Mouse (Mus musculus) forebrain, embryonic 12.5 days (tissue): ENCODE measurements around the gene Atp2c2. TPM values are rescaled to one million over a fixed set of nuclear protein-coding genes. Genes with fewer than 3 reads are reported as not detected.

ENCODE experiments used
- ATAC-seq: fragments of 200-750 bp; cut with Nextera tagmentation; 2 replicates; pipeline ENCODE4 v1.8.0; 2017; ENCODE audit warnings: moderate TSS enrichment; ENCODE audit not compliant: low FRiP score
- H3K27ac ChIP-seq: fragments of 300-500 bp; sonication (generic); 2 replicates; pipeline ENCODE4 v1.5.1; 2016; ENCODE audit warnings: mild to moderate bottlenecking
- H3K27me3 ChIP-seq: fragments of 300-500 bp; sonication (generic); 2 replicates; pipeline ENCODE4 v1.6.1; 2016; ENCODE audit warnings: mild to moderate bottlenecking
- H3K36me3 ChIP-seq: fragments of 300-500 bp; sonication (generic); replicated peaks from 2 replicates; pipeline ENCODE4 v1.6.1; 2016; ENCODE audit warnings: mild to moderate bottlenecking
- H3K4me1 ChIP-seq: fragments of 300-500 bp; sonication (generic); 2 replicates; pipeline ENCODE4 v1.6.1; 2016
- H3K4me2 ChIP-seq: fragments of 300-500 bp; sonication (generic); 2 replicates; pipeline ENCODE4 v1.6.1; 2016; ENCODE audit warnings: mild to moderate bottlenecking, moderate library complexity
- H3K4me3 ChIP-seq: fragments of 300-500 bp; sonication (generic); replicated peaks from 2 replicates; pipeline ENCODE4 v1.5.1; 2016; ENCODE audit warnings: mild to moderate bottlenecking
- H3K9ac ChIP-seq: fragments of 300-500 bp; sonication (generic); 2 replicates; pipeline ENCODE4 v1.6.1; 2016; ENCODE audit warnings: mild to moderate bottlenecking
- H3K9me3 ChIP-seq: fragments of 300-500 bp; sonication (generic); 2 replicates; pipeline ENCODE4 v1.6.1; 2016
- WGBS: fragments of 180-500 bp; shearing (Covaris S2); methylation state at CpG from one replicate; pipeline ENCODE4 v1.1.7; 2016; 5-methylcytosine and 5-hydroxymethylcytosine counted together
- polyA plus RNA-seq: library from polyadenylated mRNA; unstranded; fragments of >200 nt; fragmentation: Nextera tagmentation; extraction: Ambion mirVana; gene quantifications from 2 replicates; pipeline ENCODE4 v1.2.1, GENCODE M21; 2016

The Atp2c2 gene
- polyA plus RNA-seq, 1 experiment from 2014 or later: 0.87 TPM

- no peak overlapping the region for H3K4me3 ChIP-seq
- no peak overlapping the region for H3K9ac ChIP-seq
- no peak for ATAC-seq
- no peaks in the 10 kb centered on the region for H3K4me1 ChIP-seq
- no peaks in the 10 kb centered on the region for H3K9me3 ChIP-seq
- 95% methylated on average over 8 of the region's 8 CpGs for WGBS
- H3K36me3 ChIP-seq: no peaks in the 10 kb centered on the region
- 0 out of 2 replicates have a peak, but pooled peaks cover 4% of the 10 kb centered on the region for H3K27me3 ChIP-seq
- H3K4me2 ChIP-seq: no peak overlapping the region
- no peak overlapping the region for H3K27ac ChIP-seq
Measured at GRCm38 (mm10) chr8:119727093-119727492, 27.3 kb downstream of the Atp2c2 start.

- H3K4me1 ChIP-seq: no peaks in the 10 kb centered on the region
- WGBS: 89% methylated on average over 8 of the region's 8 CpGs
- H3K9me3 ChIP-seq: no peaks in the 10 kb centered on the region
- H3K4me2 ChIP-seq: no peak overlapping the region
- ATAC-seq: no peak
- H3K27ac ChIP-seq: no peak overlapping the region
- no peak overlapping the region for H3K4me3 ChIP-seq
- no peak overlapping the region for H3K9ac ChIP-seq
- 0 out of 2 replicates have a peak, but pooled peaks cover 7% of the 10 kb centered on the region for H3K27me3 ChIP-seq
- no peaks in the 10 kb centered on the region for H3K36me3 ChIP-seq
Measured at GRCm38 (mm10) chr8:119728351-119728895, 28.6 kb downstream of the Atp2c2 start.

- H3K9ac ChIP-seq: no peak overlapping the region
- H3K27me3 ChIP-seq: 0 out of 2 replicates have a peak, but pooled peaks cover 7% of the 10 kb centered on the region
- no peak overlapping the region for H3K4me2 ChIP-seq
- no peak overlapping the region for H3K4me3 ChIP-seq
- no peak overlapping the region for H3K27ac ChIP-seq
- no peaks in the 10 kb centered on the region for H3K4me1 ChIP-seq
- no peaks in the 10 kb centered on the region for H3K36me3 ChIP-seq
- WGBS: 74% methylated on average over 13 of the region's 13 CpGs
- no peaks in the 10 kb centered on the region for H3K9me3 ChIP-seq
- no peak for ATAC-seq
Measured at GRCm38 (mm10) chr8:119732072-119732471, 32.3 kb downstream of the Atp2c2 start.

- H3K4me1 ChIP-seq: peaks cover 5% of the 10 kb centered on the region; the same call in 1 of the 2 replicates
- no peaks in the 10 kb centered on the region for H3K9me3 ChIP-seq
- 87% methylated on average over 10 of the region's 10 CpGs for WGBS
- 0 out of 2 replicates have a peak, but pooled peaks cover 2% of the 10 kb centered on the region for H3K27me3 ChIP-seq
- H3K27ac ChIP-seq: no peak overlapping the region
- no peaks in the 10 kb centered on the region for H3K36me3 ChIP-seq
- no peak for ATAC-seq
- H3K4me2 ChIP-seq: no peak overlapping the region
- H3K4me3 ChIP-seq: no peak overlapping the region
- no peak overlapping the region for H3K9ac ChIP-seq
Measured at GRCm38 (mm10) chr8:119736348-119736917, 36.6 kb downstream of the Atp2c2 start.

- H3K4me3 ChIP-seq: no peak overlapping the region
- no peak overlapping the region for H3K9ac ChIP-seq
- H3K4me2 ChIP-seq: no peak overlapping the region
- no peak overlapping the region for H3K27ac ChIP-seq
- H3K36me3 ChIP-seq: no peaks in the 10 kb centered on the region
- no peak for ATAC-seq
- 0 out of 2 replicates have a peak, but pooled peaks cover 2% of the 10 kb centered on the region for H3K27me3 ChIP-seq
- 79% methylated on average over 11 of the region's 11 CpGs for WGBS
- no peaks in the 10 kb centered on the region for H3K9me3 ChIP-seq
- H3K4me1 ChIP-seq: peaks cover 5% of the 10 kb centered on the region; the same call in 1 of the 2 replicates
Measured at GRCm38 (mm10) chr8:119737093-119737900, 37.5 kb downstream of the Atp2c2 start.

GRCm38 (mm10) chr8:119738129-119738907 is 38.5 kb downstream of the Atp2c2 start:
- 83% methylated on average over 17 of the region's 19 CpGs for WGBS
- Histone ChIP-seq H3K9me3 (no peaks in the 10 kb centered on the region), H3K27me3 (no peaks in the 10 kb centered on the region), H3K9ac (no peak overlapping the region), H3K4me3 (no peak overlapping the region), H3K4me1 (peaks cover 5% of the 10 kb centered on the region; the same call in 1 of the 2 replicates), H3K4me2 (no peak overlapping the region), H3K27ac (no peak overlapping the region), H3K36me3 (no peaks in the 10 kb centered on the region)
- no peak for ATAC-seq

- Histone ChIP-seq H3K27ac (no peak overlapping the region), H3K9ac (no peak overlapping the region), H3K9me3 (no peaks in the 10 kb centered on the region), H3K4me3 (no peak overlapping the region), H3K27me3 (no peaks in the 10 kb centered on the region), H3K4me1 (peaks cover 5% of the 10 kb centered on the region; the same call in 1 of the 2 replicates), H3K4me2 (no peak overlapping the region), H3K36me3 (no peaks in the 10 kb centered on the region)
- WGBS: 65% methylated on average over 4 of the region's 4 CpGs
- ATAC-seq: no peak
Measured at GRCm38 (mm10) chr8:119740634-119741033, 40.8 kb downstream of the Atp2c2 start.

- H3K4me1 ChIP-seq: peaks cover 5% of the 10 kb centered on the region; the same call in 1 of the 2 replicates
- WGBS: 89% methylated on average over 7 of the region's 7 CpGs
- no peaks in the 10 kb centered on the region for H3K36me3 ChIP-seq
- H3K9ac ChIP-seq: no peak overlapping the region
- H3K27ac ChIP-seq: no peak overlapping the region
- no peaks in the 10 kb centered on the region for H3K27me3 ChIP-seq
- no peak overlapping the region for H3K4me3 ChIP-seq
- ATAC-seq: no peak
- H3K9me3 ChIP-seq: no peaks in the 10 kb centered on the region
- H3K4me2 ChIP-seq: no peak overlapping the region
Measured at GRCm38 (mm10) chr8:119742409-119742808, 42.6 kb downstream of the Atp2c2 start.

GRCm38 (mm10) chr8:119743291-119744026 is 43.6 kb downstream of the Atp2c2 start:
- WGBS: 56% methylated on average over 13 of the region's 13 CpGs
- H3K4me2 ChIP-seq: no peak overlapping the region
- H3K27me3 ChIP-seq: no peaks in the 10 kb centered on the region
- H3K4me3 ChIP-seq: no peak overlapping the region
- H3K36me3 ChIP-seq: no peaks in the 10 kb centered on the region
- no peaks in the 10 kb centered on the region for H3K9me3 ChIP-seq
- no peak overlapping the region for H3K9ac ChIP-seq
- no peak overlapping the region for H3K27ac ChIP-seq
- peaks cover 5% of the 10 kb centered on the region; the same call in 1 of the 2 replicates for H3K4me1 ChIP-seq
- ATAC-seq: no peak

- ATAC-seq: no peak
- Histone ChIP-seq H3K27ac (no peak overlapping the region), H3K36me3 (no peaks in the 10 kb centered on the region), H3K4me3 (no peak overlapping the region), H3K4me1 (peaks cover 5% of the 10 kb centered on the region; the same call in 1 of the 2 replicates), H3K9ac (no peak overlapping the region), H3K9me3 (no peaks in the 10 kb centered on the region), H3K27me3 (no peaks in the 10 kb centered on the region), H3K4me2 (no peak overlapping the region)
- 85% methylated on average over 4 of the region's 4 CpGs for WGBS
Measured at GRCm38 (mm10) chr8:119744604-119745003, 44.8 kb downstream of the Atp2c2 start.
